Mouse (Mus musculus) duodenum, adult 2 months (tissue): ENCODE measurements around the gene Slamf8. TPM values are rescaled to one million over a fixed set of nuclear protein-coding genes. Genes with fewer than 3 reads are reported as not detected.

ENCODE experiments used
- polyA plus RNA-seq: library from polyadenylated mRNA; depleted of rRNA; stranded (reverse); fragments of >200 nt; gene quantifications from 2 replicates; pipeline ENCODE4 v1.2.3, GENCODE M21; 2012; ENCODE audit warnings: low replicate concordance; rRNA removed

Slamf8 gene
- polyA plus RNA-seq = 1.7 and 3.3 TPM in 2 replicates

DNA sequence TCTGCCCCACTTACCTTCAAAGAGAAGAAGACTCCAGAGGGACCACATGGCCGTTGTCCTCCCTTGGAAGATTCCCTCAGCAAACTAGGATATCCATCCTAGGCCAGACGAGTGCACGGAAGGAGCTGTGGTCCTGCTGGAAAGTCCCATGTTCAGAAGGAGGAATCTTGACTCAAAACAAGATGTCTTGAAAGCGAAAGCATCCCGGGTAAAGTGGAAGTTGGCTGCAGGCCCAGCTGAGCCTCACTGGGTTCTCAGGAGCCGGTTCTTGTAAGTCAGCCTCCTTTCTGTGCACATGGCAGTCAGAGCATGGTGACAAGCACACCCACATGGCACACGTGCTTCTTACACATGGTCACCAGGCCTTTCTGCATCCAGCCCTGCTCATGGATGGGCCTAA, at the start of gene Slamf8:
Slamf8 (minus strand) TSS at position 184 of the 400 bp plus-strand sequence.

DNA sequence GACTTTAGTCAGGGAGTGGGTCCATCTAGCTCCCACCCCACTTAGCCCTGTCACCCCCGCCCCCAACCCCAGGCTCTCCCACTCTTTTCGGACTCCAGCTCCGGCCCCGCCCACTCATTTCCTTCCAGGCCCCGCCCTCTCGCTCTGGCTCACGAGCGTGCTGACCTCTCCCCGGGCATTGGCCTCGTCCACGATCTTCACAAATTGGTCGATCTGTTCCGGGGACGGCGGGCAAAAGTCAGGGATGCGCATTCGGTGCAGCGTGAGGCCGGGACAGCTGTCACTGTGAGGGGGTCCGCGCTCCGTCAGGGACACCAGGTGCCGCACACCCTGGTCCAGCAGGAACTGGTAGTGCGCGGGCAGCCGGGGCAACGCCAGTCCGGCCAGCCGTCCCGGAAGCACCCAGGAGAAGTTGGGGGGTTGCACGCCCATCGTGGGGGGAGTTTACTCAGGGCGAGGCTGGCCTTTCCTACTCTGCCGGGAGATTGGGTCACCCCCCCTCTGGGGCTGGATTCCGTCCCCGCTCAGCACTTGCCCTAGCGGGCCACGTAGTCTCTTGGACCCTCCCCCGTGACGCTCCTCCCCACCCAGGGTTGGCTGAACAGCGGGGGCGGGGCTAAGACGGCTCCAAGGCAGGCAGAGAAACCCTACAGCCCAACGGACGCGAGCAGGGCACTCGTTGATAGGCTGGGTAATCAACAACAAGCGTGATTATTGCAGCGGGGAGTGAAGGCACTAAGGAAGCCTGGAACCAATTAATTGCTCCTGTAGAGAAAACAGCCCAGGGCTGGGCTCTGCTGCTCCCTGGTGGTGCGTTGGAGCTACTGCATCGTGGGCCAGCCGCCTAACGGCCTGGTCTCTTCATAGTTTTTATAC, 42.3 kb upstream of the Slamf8 start, which contains the start of gene Dusp23:
Dusp23 (minus strand) TSS at position 512 of the 876 bp plus-strand sequence.

DNA sequence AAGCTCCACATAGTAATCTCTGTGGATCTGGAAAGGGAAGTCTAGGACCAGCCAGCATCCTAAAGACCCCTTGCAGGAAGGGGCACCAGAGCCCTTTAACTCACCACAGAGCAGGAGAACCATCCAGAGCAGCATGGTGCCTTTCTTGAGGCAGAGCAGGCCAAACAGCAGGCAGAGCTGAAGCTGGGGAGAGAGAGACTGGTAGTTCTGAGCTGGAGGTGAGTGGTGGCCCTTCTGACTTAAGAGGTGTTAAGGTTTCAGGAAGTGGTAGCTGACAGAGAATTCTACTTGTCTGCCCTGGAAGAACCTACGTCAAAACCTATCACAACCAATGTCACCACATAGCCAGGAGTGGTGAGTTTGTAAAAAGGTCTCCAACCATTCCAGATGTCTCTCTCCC, 12.0 kb upstream of the Slamf8 start, which contains the start of gene Fcrl6:
Fcrl6 (minus strand) TSS at position 226 of the 400 bp plus-strand sequence.

DNA sequence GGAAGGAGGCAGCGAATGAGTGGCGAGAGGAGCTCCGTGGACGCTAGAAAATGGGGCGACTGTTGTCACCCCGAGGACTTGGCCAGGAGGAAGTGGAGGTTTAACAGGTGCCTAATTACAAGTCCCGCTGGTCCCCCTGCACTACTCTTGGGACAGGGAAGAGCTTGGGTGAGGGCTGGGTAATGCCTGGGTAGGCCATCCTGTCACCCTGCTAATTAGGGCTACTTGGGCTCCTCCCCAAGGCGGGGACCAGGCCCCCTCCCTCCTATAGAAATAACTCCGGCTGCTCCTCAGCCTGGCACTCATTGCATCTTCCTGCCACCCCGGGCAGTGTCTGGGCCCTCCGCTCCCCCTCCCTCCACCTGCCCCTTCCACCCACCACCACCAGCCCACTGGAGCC, 34.7 kb downstream of the Slamf8 start, which contains the start of gene Vsig8:
Vsig8 (plus strand) TSS at position 301 of the 400 bp plus-strand sequence.

Other genes with a start within 250 kb of the Slamf8 start
- gene Kcnj10, start 249.4 kb downstream of the Slamf8 start, polyA plus RNA-seq = 0.34 and 0.49 TPM in 2 replicates
- 4.4 and 5.2 TPM in 2 replicates for gene Pigm, start 214.0 kb downstream of the Slamf8 start, polyA plus RNA-seq
- gene Slamf9, start 115.2 kb downstream of the Slamf8 start, polyA plus RNA-seq = 1.3 and 1.7 TPM in 2 replicates
- gene Igsf9, start 108.8 kb downstream of the Slamf8 start, polyA plus RNA-seq = 281 and 431 TPM in 2 replicates
- 313 and 341 TPM in 2 replicates for gene Tagln2, start 90.5 kb downstream of the Slamf8 start, polyA plus RNA-seq
- 0.13 and 0.86 TPM in 2 replicates for gene Cfap45, start 69.8 kb downstream of the Slamf8 start, polyA plus RNA-seq
- gene Vsig8, start 34.6 kb downstream of the Slamf8 start, polyA plus RNA-seq = 0.42 and 1.0 TPM in 2 replicates
- not detected in 2 replicates for gene Fcrl6, start 12.0 kb upstream of the Slamf8 start, polyA plus RNA-seq
- gene Dusp23, start 42.4 kb upstream of the Slamf8 start, polyA plus RNA-seq = 21.8 and 28.2 TPM in 2 replicates
- 0.14 TPM in 1 of 2 replicates, not detected in the other for gene Crp, start 107.5 kb upstream of the Slamf8 start, polyA plus RNA-seq